Mouse (Mus musculus) stomach, embryonic 14.5 days (tissue): Measurements from ENCODE around the gene Retsat. TPM values are rescaled to one million over a fixed set of nuclear protein-coding genes. Genes with fewer than 3 reads are reported as not detected.

Source experiments
- ATAC-seq: fragments of 200-750 bp; cut with Nextera tagmentation; 2 replicates; pipeline ENCODE4 v1.8.0; 2017; ENCODE audit warnings: low read depth, moderate TSS enrichment; ENCODE audit not compliant: insufficient number of reproducible peaks, insufficient read depth, low FRiP score
- H3K27ac ChIP-seq: fragments of 300-500 bp; sonication (generic); 2 replicates; pipeline ENCODE4 v1.5.1; 2014; ENCODE audit warnings: mild to moderate bottlenecking, low read length, moderate library complexity, mixed read lengths
- H3K27me3 ChIP-seq: fragments of 300-500 bp; sonication (generic); 2 replicates; pipeline ENCODE4 v1.6.1; 2014; ENCODE audit warnings: low read length, control low read depth, mixed read lengths; ENCODE audit not compliant: control insufficient read depth, insufficient read depth
- H3K36me3 ChIP-seq: fragments of 300-500 bp; sonication (generic); 2 replicates; pipeline ENCODE4 v1.6.1; 2014; ENCODE audit warnings: mild to moderate bottlenecking, control low read depth, low read length, moderate library complexity, mixed read lengths; ENCODE audit not compliant: control insufficient read depth, insufficient read depth
- H3K4me1 ChIP-seq: fragments of 300-500 bp; sonication (generic); 2 replicates; pipeline ENCODE4 v1.6.1; 2014; ENCODE audit warnings: low read length, control low read depth, mixed read lengths; ENCODE audit not compliant: control insufficient read depth, insufficient read depth
- H3K4me2 ChIP-seq: fragments of 300-500 bp; sonication (generic); replicated peaks from 2 replicates; pipeline ENCODE4 v1.6.1; 2014; ENCODE audit warnings: low read depth, low read length, control low read depth
- H3K4me3 ChIP-seq: fragments of 300-500 bp; sonication (generic); 2 replicates; pipeline ENCODE4 v1.5.1; 2014; ENCODE audit warnings: low read depth, low read length, control low read depth
- H3K9ac ChIP-seq: fragments of 300-500 bp; sonication (generic); replicated peaks from 2 replicates; pipeline ENCODE4 v1.6.1; 2014; ENCODE audit warnings: low read depth, mild to moderate bottlenecking, control low read depth, low read length, moderate library complexity, mixed read lengths
- H3K9me3 ChIP-seq: fragments of 300-500 bp; sonication (generic); 2 replicates; pipeline ENCODE4 v1.6.1; 2016; ENCODE audit warnings: low read depth, low read length, control low read depth; ENCODE audit not compliant: control insufficient read depth
- WGBS: fragments of 180-500 bp; shearing (Covaris S2); extraction: QIAGEN DNeasy Blood & Tissue Kit; methylation state at CpG from one replicate; pipeline ENCODE4 v1.1.7; 2014; 5-methylcytosine and 5-hydroxymethylcytosine counted together
- polyA plus RNA-seq: library from polyadenylated mRNA; unstranded; fragments of >200 nt; fragmentation: Nextera tagmentation; extraction: Ambion mirVana; gene quantifications from 2 replicates; pipeline ENCODE4 v1.2.1, GENCODE M21; 2014

Retsat gene
- polyA plus RNA-seq, 1 experiment from 2014 or later = 21.9 TPM

- Histone ChIP-seq H3K27me3 (no peaks in the 10 kb centered on the region), H3K4me3 (no peak overlapping the region), H3K9me3 (no peaks in the 10 kb centered on the region), H3K27ac (no peak overlapping the region), H3K9ac (no peak overlapping the region), H3K4me2 (no peak overlapping the region), H3K4me1 (no peaks in the 10 kb centered on the region), H3K36me3 (no peaks in the 10 kb centered on the region; the same call in 1 of the 2 replicates)
- no peak for ATAC-seq
- WGBS = 77% methylated on average over 11 of the region's 11 CpGs
Measured at GRCm38 (mm10) chr6:72581625-72582382, 16.5 kb upstream of the Retsat start.

GRCm38 (mm10) chr6:72583211-72583839, 14.9 kb upstream of the Retsat start:
- H3K9me3 ChIP-seq = no peaks in the 10 kb centered on the region
- no peaks in the 10 kb centered on the region; the same call in 1 of the 2 replicates for H3K36me3 ChIP-seq
- no peak for ATAC-seq
- no peak overlapping the region for H3K27ac ChIP-seq
- H3K27me3 ChIP-seq = no peaks in the 10 kb centered on the region
- 86% methylated on average over 4 of the region's 4 CpGs for WGBS
- H3K4me1 ChIP-seq = no peaks in the 10 kb centered on the region
- H3K4me2 ChIP-seq = no peak overlapping the region
- no peak overlapping the region for H3K9ac ChIP-seq
- H3K4me3 ChIP-seq = no peak overlapping the region

- WGBS = 71% methylated on average over 11 of the region's 11 CpGs
- H3K27ac ChIP-seq = no peak overlapping the region
- no peak overlapping the region for H3K9ac ChIP-seq
- H3K9me3 ChIP-seq = no peaks in the 10 kb centered on the region
- no peaks in the 10 kb centered on the region for H3K4me1 ChIP-seq
- no peak overlapping the region for H3K4me3 ChIP-seq
- no peaks in the 10 kb centered on the region for H3K27me3 ChIP-seq
- H3K36me3 ChIP-seq = no peaks in the 10 kb centered on the region; the same call in 1 of the 2 replicates
- ATAC-seq = no peak
- no peak overlapping the region for H3K4me2 ChIP-seq
Measured at GRCm38 (mm10) chr6:72584154-72584553, 14.1 kb upstream of the Retsat start.

GRCm38 (mm10) chr6:72586701-72587100, 11.6 kb upstream of the Retsat start:
- no peaks in the 10 kb centered on the region for H3K27me3 ChIP-seq
- H3K27ac ChIP-seq = no peak overlapping the region
- 82% methylated on average over 3 of the region's 3 CpGs for WGBS
- H3K9ac ChIP-seq = no peak overlapping the region
- H3K9me3 ChIP-seq = no peaks in the 10 kb centered on the region
- H3K4me2 ChIP-seq = no peak overlapping the region
- no peaks in the 10 kb centered on the region; the same call in 1 of the 2 replicates for H3K36me3 ChIP-seq
- no peak overlapping the region for H3K4me3 ChIP-seq
- H3K4me1 ChIP-seq = no peaks in the 10 kb centered on the region
- ATAC-seq = no peak

GRCm38 (mm10) chr6:72588307-72588706, 10.0 kb upstream of the Retsat start:
- Histone ChIP-seq H3K27ac (no peak overlapping the region), H3K4me3 (no peak overlapping the region), H3K4me2 (no peak overlapping the region), H3K27me3 (no peaks in the 10 kb centered on the region), H3K36me3 (no peaks in the 10 kb centered on the region; the same call in 1 of the 2 replicates), H3K9ac (no peak overlapping the region), H3K4me1 (no peaks in the 10 kb centered on the region), H3K9me3 (no peaks in the 10 kb centered on the region)
- ATAC-seq = no peak

- no peaks in the 10 kb centered on the region for H3K4me1 ChIP-seq
- H3K36me3 ChIP-seq = no peaks in the 10 kb centered on the region
- no peak overlapping the region for H3K4me3 ChIP-seq
- no peak for ATAC-seq
- H3K9me3 ChIP-seq = no peaks in the 10 kb centered on the region
- no peak overlapping the region for H3K4me2 ChIP-seq
- H3K27me3 ChIP-seq = no peaks in the 10 kb centered on the region
- no peak overlapping the region for H3K27ac ChIP-seq
- no peak overlapping the region for H3K9ac ChIP-seq
Measured at GRCm38 (mm10) chr6:72590111-72590510, 8.2 kb upstream of the Retsat start.

GRCm38 (mm10) chr6:72593011-72593803, 5.1 kb upstream of the Retsat start:
- Histone ChIP-seq H3K4me2 (no peak overlapping the region), H3K4me3 (no peak overlapping the region), H3K36me3 (no peaks in the 10 kb centered on the region), H3K27ac (no peak overlapping the region), H3K9ac (no peak overlapping the region), H3K4me1 (peaks cover 9% of the 10 kb centered on the region), H3K27me3 (no peaks in the 10 kb centered on the region), H3K9me3 (no peaks in the 10 kb centered on the region)
- WGBS = 82% methylated on average over 6 of the region's 6 CpGs
- ATAC-seq = no peak

- Histone ChIP-seq H3K4me1 (peaks cover 9% of the 10 kb centered on the region), H3K4me2 (no peak overlapping the region), H3K9me3 (no peaks in the 10 kb centered on the region), H3K4me3 (no peak overlapping the region), H3K27me3 (no peaks in the 10 kb centered on the region), H3K9ac (no peak overlapping the region), H3K27ac (no peak overlapping the region), H3K36me3 (no peaks in the 10 kb centered on the region)
- ATAC-seq = no peak
- 54% methylated on average over 5 of the region's 5 CpGs for WGBS
Measured at GRCm38 (mm10) chr6:72593914-72594313, 4.4 kb upstream of the Retsat start.
